Mouse (Mus musculus) kidney, embryonic 14.5 days (tissue): ENCODE data around the gene Msln. TPM values are rescaled to one million over a fixed set of nuclear protein-coding genes. Genes with fewer than 3 reads are reported as not detected.

Experiments used
- ATAC-seq: fragments of 200-750 bp; cut with Nextera tagmentation; 2 replicates; pipeline ENCODE4 v1.8.0; 2017; ENCODE audit warnings: moderate number of reproducible peaks, mild to moderate bottlenecking, moderate TSS enrichment, moderate library complexity; ENCODE audit not compliant: low FRiP score, low TSS enrichment
- H3K27ac ChIP-seq: fragments of 300-500 bp; sonication (generic); 2 replicates; pipeline ENCODE4 v1.5.1; 2014; ENCODE audit warnings: low read depth, mild to moderate bottlenecking, low read length, moderate library complexity, mixed read lengths
- H3K27me3 ChIP-seq: fragments of 300-500 bp; sonication (generic); 2 replicates; pipeline ENCODE4 v1.6.1; 2014; ENCODE audit warnings: mild to moderate bottlenecking, low read length; ENCODE audit not compliant: control insufficient read depth, insufficient read depth
- H3K36me3 ChIP-seq: fragments of 300-500 bp; sonication (generic); 2 replicates; pipeline ENCODE4 v1.6.1; 2014; ENCODE audit warnings: low read length, mixed read lengths; ENCODE audit not compliant: control insufficient read depth, insufficient read depth
- H3K4me1 ChIP-seq: fragments of 300-500 bp; sonication (generic); 2 replicates; pipeline ENCODE4 v1.6.1; 2014; ENCODE audit warnings: low read length, mixed read lengths; ENCODE audit not compliant: control insufficient read depth, insufficient read depth
- H3K4me2 ChIP-seq: fragments of 300-500 bp; sonication (generic); replicated peaks from 2 replicates; pipeline ENCODE4 v1.6.1; 2014; ENCODE audit warnings: low read depth, mild to moderate bottlenecking, low read length
- H3K4me3 ChIP-seq: fragments of 300-500 bp; sonication (generic); 2 replicates; pipeline ENCODE4 v1.5.1; 2014; ENCODE audit warnings: mild to moderate bottlenecking, low read length
- H3K9ac ChIP-seq: fragments of 300-500 bp; sonication (generic); 2 replicates; pipeline ENCODE4 v1.6.1; 2014; ENCODE audit warnings: low read depth, mild to moderate bottlenecking, low read length, moderate library complexity
- H3K9me3 ChIP-seq: fragments of 300-500 bp; sonication (generic); 2 replicates; pipeline ENCODE4 v1.6.1; 2016; ENCODE audit warnings: low read length; ENCODE audit not compliant: control insufficient read depth
- WGBS: fragments of 180-500 bp; shearing (Covaris S2); extraction: QIAGEN DNeasy Blood & Tissue Kit; methylation state at CpG from one replicate; pipeline ENCODE4 v1.1.7; 2014; 5-methylcytosine and 5-hydroxymethylcytosine counted together
- microRNA-seq: library from miRNA; unstranded; fragments of <30 nt; microRNA quantifications from one replicate; pipeline ENCODE4, GENCODE M21; 2016
- polyA plus RNA-seq: library from polyadenylated mRNA; unstranded; fragments of >200 nt; fragmentation: Nextera tagmentation; extraction: Ambion mirVana; gene quantifications from 2 replicates; pipeline ENCODE4 v1.2.1, GENCODE M21; 2014

Msln gene
- polyA plus RNA-seq, 1 experiment from 2014 or later: 3.3 TPM

- no peak for ATAC-seq
Observed at GRCm38 (mm10) chr17:25700863-25701496, 53.2 kb downstream of the Msln start.

More at GRCm38 (mm10) chr17:25700863-25701496, 53.2 kb downstream of the Msln start:
- Histone ChIP-seq H3K27me3 (no peaks in the 10 kb centered on the region), H3K4me1 (no peaks in the 10 kb centered on the region), H3K9me3 (no peaks in the 10 kb centered on the region), H3K27ac (no peak overlapping the region), H3K4me2 (no peak overlapping the region), H3K9ac (no peak overlapping the region), H3K4me3 (no peak overlapping the region), H3K36me3 (no peaks in the 10 kb centered on the region)
- 59% methylated on average over 9 of the region's 9 CpGs for WGBS

Small RNA genes lying within 50 kb of the gene (microRNA-seq; reads per million reads assigned to microRNA genes)
- gene Gm25083 (not detected), gene Mir6966 (not detected)

Other genes starting within 250 kb of the Msln start
- 6.5 and 8.5 TPM in 2 replicates for gene Sox8, start 183.7 kb downstream of the Msln start, polyA plus RNA-seq
- 21.3 and 29.8 TPM in 2 replicates for gene Lmf1, start 175.3 kb downstream of the Msln start, polyA plus RNA-seq
- 0.50 and 1.5 TPM in 2 replicates for gene Gng13, start 37.2 kb downstream of the Msln start, polyA plus RNA-seq
- 17.3 and 26.0 TPM in 2 replicates for gene Chtf18, start 27.0 kb downstream of the Msln start, polyA plus RNA-seq
- 21.6 and 22.1 TPM in 2 replicates for gene Rpusd1, start 26.7 kb downstream of the Msln start, polyA plus RNA-seq
- gene Mslnl, start 18.3 kb downstream of the Msln start, polyA plus RNA-seq: not detected in 2 replicates
- 25.3 and 27.3 TPM in 2 replicates for gene Narfl, start 19.4 kb upstream of the Msln start, polyA plus RNA-seq
- gene Haghl, start 31.3 kb upstream of the Msln start, polyA plus RNA-seq: 75.4 and 75.6 TPM in 2 replicates
- 0.32 and 0.41 TPM in 2 replicates for gene Ccdc78, start 32.2 kb upstream of the Msln start, polyA plus RNA-seq
- gene Fam173a, start 38.5 kb upstream of the Msln start, polyA plus RNA-seq: 90.2 and 111 TPM in 2 replicates
- gene AC134908.4, start 41.3 kb upstream of the Msln start, polyA plus RNA-seq: not detected in 2 replicates
- 8.2 and 28.6 TPM in 2 replicates for gene Metrn, start 42.8 kb upstream of the Msln start, polyA plus RNA-seq
- gene Fbxl16, start 54.7 kb upstream of the Msln start, polyA plus RNA-seq: 1.1 and 1.3 TPM in 2 replicates
- 21.4 and 32.0 TPM in 2 replicates for gene Wdr24, start 69.2 kb upstream of the Msln start, polyA plus RNA-seq
- gene Jmjd8, start 74.5 kb upstream of the Msln start, polyA plus RNA-seq: 45.7 and 47.0 TPM in 2 replicates
- 350 and 425 TPM in 2 replicates for gene Stub1, start 79.0 kb upstream of the Msln start, polyA plus RNA-seq
- gene Rhbdl1, start 82.9 kb upstream of the Msln start, polyA plus RNA-seq: 2.0 and 2.5 TPM in 2 replicates
- gene Gm20683, start 87.4 kb upstream of the Msln start, polyA plus RNA-seq: 1.7 and 2.6 TPM in 2 replicates
- gene Rhot2, start 90.5 kb upstream of the Msln start, polyA plus RNA-seq: 13.0 and 21.7 TPM in 2 replicates
- gene Wdr90, start 107.1 kb upstream of the Msln start, polyA plus RNA-seq: 21.4 and 27.5 TPM in 2 replicates
- gene Mcrip2, start 114.4 kb upstream of the Msln start, polyA plus RNA-seq: 40.0 and 41.4 TPM in 2 replicates
- 83.9 and 85.3 TPM in 2 replicates for gene Mettl26, start 120.7 kb upstream of the Msln start, polyA plus RNA-seq
- gene Wfikkn1, start 126.5 kb upstream of the Msln start, polyA plus RNA-seq: 0.99 and 1.2 TPM in 2 replicates
- 17.2 and 20.4 TPM in 2 replicates for gene Rab40c, start 165.3 kb upstream of the Msln start, polyA plus RNA-seq
- 51.5 and 77.2 TPM in 2 replicates for gene Pigq, start 190.6 kb upstream of the Msln start, polyA plus RNA-seq
- 0.28 and 0.43 TPM in 2 replicates for gene Nhlrc4, start 190.6 kb upstream of the Msln start, polyA plus RNA-seq
- 2.8 and 4.4 TPM in 2 replicates for gene A930017K11Rik, start 198.2 kb upstream of the Msln start, polyA plus RNA-seq
- 27.1 and 35.3 TPM in 2 replicates for gene Capn15, start 231.4 kb upstream of the Msln start, polyA plus RNA-seq